Mouse (Mus musculus) liver, embryonic 16.5 days (tissue): ENCODE measurements around the gene Oaz1. TPM values are rescaled to one million over a fixed set of nuclear protein-coding genes. Genes with fewer than 3 reads are reported as not detected.

Source experiments
- ATAC-seq: fragments of 200-750 bp; cut with Nextera tagmentation; 2 replicates; pipeline ENCODE4 v1.8.0; 2017; ENCODE audit warnings: low read depth, mild to moderate bottlenecking, moderate number of reproducible peaks, moderate library complexity
- H3K27ac ChIP-seq: fragments of 300-500 bp; sonication (generic); 2 replicates; pipeline ENCODE4 v1.5.1; 2014; ENCODE audit warnings: mild to moderate bottlenecking, low read length
- H3K27me3 ChIP-seq: fragments of 300-500 bp; sonication (generic); 2 replicates; pipeline ENCODE4 v1.6.1; 2014; ENCODE audit warnings: low read depth, low read length, mixed read lengths; ENCODE audit not compliant: control insufficient read depth, insufficient read depth
- H3K36me3 ChIP-seq: fragments of 300-500 bp; sonication (generic); 2 replicates; pipeline ENCODE4 v1.6.1; 2014; ENCODE audit warnings: mild to moderate bottlenecking; ENCODE audit not compliant: control insufficient read depth, insufficient read depth
- H3K4me1 ChIP-seq: fragments of 300-500 bp; sonication (generic); 2 replicates; pipeline ENCODE4 v1.6.1; 2014; ENCODE audit warnings: low read depth, low read length, mixed read lengths; ENCODE audit not compliant: control insufficient read depth
- H3K4me2 ChIP-seq: fragments of 300-500 bp; sonication (generic); 2 replicates; pipeline ENCODE4 v1.6.1; 2014; ENCODE audit warnings: low read depth, low read length, mixed read lengths
- H3K4me3 ChIP-seq: fragments of 300-500 bp; sonication (generic); 2 replicates; pipeline ENCODE4 v1.5.1; 2014; ENCODE audit warnings: low read depth, mild to moderate bottlenecking, low read length
- H3K9ac ChIP-seq: fragments of 300-500 bp; sonication (generic); 2 replicates; pipeline ENCODE4 v1.6.1; 2014; ENCODE audit warnings: low read depth, low read length
- H3K9me3 ChIP-seq: fragments of 300-500 bp; sonication (generic); replicated peaks from 2 replicates; pipeline ENCODE4 v1.6.1; 2016; ENCODE audit warnings: low read length; ENCODE audit not compliant: control insufficient read depth
- WGBS: fragments of 180-500 bp; shearing (Covaris S2); extraction: QIAGEN DNeasy Blood & Tissue Kit; methylation state at CpG from one replicate; pipeline ENCODE4 v1.1.7; 2014; ENCODE audit not compliant: insufficient replicate concordance; 5-methylcytosine and 5-hydroxymethylcytosine counted together
- polyA plus RNA-seq: library from polyadenylated mRNA; unstranded; fragments of >200 nt; fragmentation: Nextera tagmentation; extraction: Ambion mirVana; gene quantifications from 2 replicates; pipeline ENCODE4 v1.2.1, GENCODE M21; 2015

Gene Oaz1
- polyA plus RNA-seq, 1 experiment from 2014 or later = 1,382 TPM

- peaks cover 55% of the 10 kb centered on the region for H3K27me3 ChIP-seq
- ATAC-seq = no peak
- H3K4me2 ChIP-seq = no peak overlapping the region
These were observed 18.7 kb downstream of the Oaz1 start for GRCm38 (mm10) chr10:80845055-80845693.

DNA sequence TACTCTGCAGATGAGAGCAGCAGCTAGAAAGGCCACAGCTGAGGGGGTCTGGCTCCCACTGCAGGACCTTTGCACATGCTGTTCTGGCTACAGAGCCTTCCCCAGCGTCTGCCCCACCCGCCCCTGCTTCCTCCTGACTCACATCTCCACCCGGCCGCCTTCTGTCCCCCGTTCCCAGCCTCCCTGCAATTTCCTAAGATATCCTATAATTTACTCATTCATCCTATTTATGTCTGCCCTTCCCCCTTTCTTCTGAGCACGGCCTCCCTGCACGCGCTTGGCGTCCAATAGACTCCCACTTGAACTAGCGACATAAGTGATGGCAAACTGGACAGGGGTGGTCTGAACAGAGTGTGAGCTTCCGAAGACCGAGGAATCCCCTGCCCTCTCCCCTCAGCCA lies 19.3 kb downstream of the Oaz1 start:
- 73% methylated on average over 12 of the region's 12 CpGs for WGBS
- Histone ChIP-seq H3K36me3 (no peaks in the 10 kb centered on the region), H3K4me2 (no peak overlapping the region), H3K27me3 (peaks cover 49% of the 10 kb centered on the region), H3K4me3 (no peak overlapping the region), H3K4me1 (peaks cover 11% of the 10 kb centered on the region), H3K9me3 (no peaks in the 10 kb centered on the region), H3K27ac (no peak overlapping the region), H3K9ac (no peak overlapping the region)
- no peak for ATAC-seq

More at GRCm38 (mm10) chr10:80845055-80845693, 18.7 kb downstream of the Oaz1 start:
- H3K4me1 ChIP-seq = peaks cover 11% of the 10 kb centered on the region
- no peak overlapping the region for H3K9ac ChIP-seq
- H3K4me3 ChIP-seq = no peak overlapping the region
- H3K9me3 ChIP-seq = no peaks in the 10 kb centered on the region
- WGBS = 54% methylated on average over 8 of the region's 8 CpGs
- H3K27ac ChIP-seq = no peak overlapping the region
- H3K36me3 ChIP-seq = no peaks in the 10 kb centered on the region

DNA sequence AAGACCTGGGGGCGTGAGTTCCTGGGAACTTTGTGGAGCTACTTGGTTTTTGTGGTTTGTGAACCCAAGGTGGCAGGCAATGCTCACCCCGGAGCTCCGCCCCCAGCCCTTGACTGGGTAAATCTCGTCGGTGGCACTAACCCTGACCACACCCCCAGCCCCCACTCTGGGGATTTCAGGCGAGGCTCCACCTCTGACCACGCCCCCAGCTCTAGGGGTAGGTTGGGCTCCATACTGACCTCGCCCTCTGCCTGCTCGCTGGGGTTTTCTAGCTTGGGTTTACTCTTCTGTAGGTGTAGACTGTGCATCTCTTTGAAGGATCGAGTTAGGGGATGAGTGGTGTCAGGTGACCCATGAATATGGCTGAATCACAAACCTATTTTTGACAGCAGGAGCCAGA lies 22.1 kb downstream of the Oaz1 start:
- no peak overlapping the region for H3K27ac ChIP-seq
- no peak overlapping the region for H3K9ac ChIP-seq

GRCm38 (mm10) chr10:80854913-80855748 lies 28.7 kb downstream of the Oaz1 start, which contains the start of the genes Lsm7 and Sppl2b:
Lsm7 (minus strand) TSS chr10:80855209.
Sppl2b (plus strand) TSS chr10:80855275.
- Histone ChIP-seq H3K36me3 (peaks cover 17% of the 10 kb centered on the region), H3K9me3 (no peaks in the 10 kb centered on the region), H3K4me1 (peaks cover 47% of the 10 kb centered on the region), H3K27ac (peak within 1 kb of the TSS; percentile 99), H3K4me3 (peak within 1 kb of the TSS; percentile 96), H3K27me3 (no peaks in the 10 kb centered on the region), H3K4me2 (peak within 1 kb of the TSS; percentile 96), H3K9ac (peak within 1 kb of the TSS; percentile 98)
- peak; percentile 41 for ATAC-seq
- WGBS = under 1% methylated on average over 81 of the region's 81 CpGs

More for the DNA sequence above, 22.1 kb downstream of the Oaz1 start:
- 2% methylated on average over 10 of the region's 10 CpGs for WGBS
- Histone ChIP-seq H3K4me3 (no peak overlapping the region), H3K4me2 (no peak overlapping the region), H3K27me3 (peaks cover 24% of the 10 kb centered on the region), H3K4me1 (peaks cover 14% of the 10 kb centered on the region), H3K36me3 (peaks cover 17% of the 10 kb centered on the region), H3K9me3 (no peaks in the 10 kb centered on the region)
- ATAC-seq = peak; percentile 78

- H3K27ac ChIP-seq = peak overlapping the region; percentile 99
- peak overlapping the region; percentile 98 for H3K9ac ChIP-seq
- no peaks in the 10 kb centered on the region for H3K27me3 ChIP-seq
- no peaks in the 10 kb centered on the region for H3K9me3 ChIP-seq
- peak overlapping the region; percentile 96 for H3K4me2 ChIP-seq
- H3K4me3 ChIP-seq = peak overlapping the region; percentile 96
- peaks cover 50% of the 10 kb centered on the region for H3K4me1 ChIP-seq
- ATAC-seq = no peak
- WGBS = 8% methylated on average over 11 of the region's 11 CpGs
- peaks cover 17% of the 10 kb centered on the region for H3K36me3 ChIP-seq
These were observed 29.3 kb downstream of the Oaz1 start for GRCm38 (mm10) chr10:80855749-80856073.

DNA sequence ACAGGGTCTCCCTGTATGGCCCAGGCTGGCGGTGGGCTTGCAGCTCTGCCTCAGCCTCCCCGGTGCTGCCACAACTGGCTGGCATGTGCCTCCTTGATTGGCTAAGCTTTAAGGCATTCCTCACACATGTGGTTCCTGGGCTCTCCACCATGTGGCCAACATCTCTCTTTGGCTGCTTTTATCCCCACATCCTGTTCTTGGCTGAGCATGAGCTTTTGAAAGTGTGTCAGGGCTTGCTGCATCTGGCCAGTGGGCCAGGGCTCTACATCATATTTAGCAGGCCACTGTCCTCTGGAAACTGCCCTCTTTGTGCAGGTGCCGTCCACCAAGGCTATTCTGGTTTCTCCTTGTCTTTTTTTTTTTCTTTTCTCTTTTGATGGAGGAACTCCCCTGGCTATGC lies 29.8 kb downstream of the Oaz1 start:
- Histone ChIP-seq H3K36me3 (peaks cover 16% of the 10 kb centered on the region), H3K27me3 (no peaks in the 10 kb centered on the region), H3K4me1 (peaks cover 56% of the 10 kb centered on the region), H3K9ac (peak overlapping the region; percentile 98), H3K27ac (peak overlapping the region; percentile 99), H3K9me3 (no peaks in the 10 kb centered on the region), H3K4me2 (peak overlapping the region; percentile 96), H3K4me3 (peak overlapping the region; percentile 96)
- ATAC-seq = no peak
- WGBS = 32% methylated on average over 3 of the region's 3 CpGs

DNA sequence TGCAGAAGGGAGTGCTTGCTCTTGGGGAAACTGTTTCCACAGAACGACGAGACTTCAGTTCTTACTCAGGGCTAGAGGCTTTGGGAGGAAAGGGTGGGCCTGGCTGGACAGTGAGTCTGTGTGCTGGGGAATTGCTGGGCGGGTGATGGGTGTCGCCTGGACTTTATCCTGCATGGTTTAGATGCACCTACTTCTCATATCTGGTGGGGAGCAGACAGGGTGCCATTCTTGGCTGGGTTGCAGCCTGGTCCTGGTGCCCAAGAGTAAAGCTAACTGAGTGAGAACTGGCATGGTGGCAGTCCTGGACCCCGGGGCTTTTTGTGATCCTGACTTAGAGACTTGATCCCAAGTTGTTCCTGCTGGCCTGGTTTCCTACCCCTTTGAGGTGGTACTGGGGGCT lies 30.5 kb downstream of the Oaz1 start:
- Histone ChIP-seq H3K4me1 (peaks cover 62% of the 10 kb centered on the region), H3K27me3 (no peaks in the 10 kb centered on the region), H3K9me3 (no peaks in the 10 kb centered on the region), H3K4me2 (peak overlapping the region; percentile 96), H3K4me3 (peak overlapping the region; percentile 96), H3K27ac (peak overlapping the region; percentile 99), H3K9ac (peak overlapping the region; percentile 98), H3K36me3 (peaks cover 16% of the 10 kb centered on the region)
- ATAC-seq = peak; percentile 38
- WGBS = 38% methylated on average over 5 of the region's 5 CpGs

DNA sequence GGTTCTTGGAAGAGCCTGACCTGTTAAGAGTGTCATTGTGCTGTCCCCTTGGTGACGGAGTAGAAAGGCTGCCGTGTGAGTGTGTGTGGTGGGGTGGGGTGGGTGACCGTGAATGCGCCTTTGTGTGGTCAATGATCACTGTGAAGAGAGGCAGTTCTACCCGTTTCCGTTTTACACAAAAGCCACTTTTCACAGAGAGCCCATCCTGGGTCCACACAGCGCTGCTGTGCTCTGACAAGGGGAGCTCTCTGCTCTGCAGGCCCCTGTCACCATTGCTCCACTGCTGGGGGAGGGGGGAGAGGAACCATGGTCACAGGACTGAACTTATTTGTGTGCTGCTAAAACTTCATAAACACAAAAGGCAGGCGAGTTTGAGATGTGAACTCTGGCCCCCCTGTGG lies 30.9 kb downstream of the Oaz1 start:
- Histone ChIP-seq H3K9me3 (no peaks in the 10 kb centered on the region), H3K27ac (peak overlapping the region; percentile 99), H3K27me3 (no peaks in the 10 kb centered on the region), H3K9ac (peak overlapping the region; percentile 98), H3K4me2 (peak overlapping the region; percentile 96), H3K36me3 (peaks cover 17% of the 10 kb centered on the region), H3K4me3 (peak overlapping the region; percentile 96), H3K4me1 (peaks cover 67% of the 10 kb centered on the region)
- 38% methylated on average over 8 of the region's 8 CpGs for WGBS
- no peak for ATAC-seq

- H3K4me1 ChIP-seq = peaks cover 72% of the 10 kb centered on the region
- H3K4me3 ChIP-seq = peak overlapping the region; percentile 96
- ATAC-seq = peak; percentile 73
- H3K9ac ChIP-seq = peak overlapping the region; percentile 98
- H3K36me3 ChIP-seq = peaks cover 19% of the 10 kb centered on the region
- no peaks in the 10 kb centered on the region for H3K9me3 ChIP-seq
- H3K27ac ChIP-seq = peak overlapping the region; percentile 99
- H3K4me2 ChIP-seq = peak overlapping the region; percentile 96
- WGBS = 28% methylated on average over 3 of the region's 3 CpGs
- no peaks in the 10 kb centered on the region for H3K27me3 ChIP-seq
These were observed 31.4 kb downstream of the Oaz1 start for GRCm38 (mm10) chr10:80857848-80858247.
